Mouse (Mus musculus) left cerebral cortex, adult 8-10 months (tissue): Measurements from ENCODE around the gene Kank3. TPM values are rescaled to one million over a fixed set of nuclear protein-coding genes. Genes with fewer than 3 reads are reported as not detected.

Experiments used
- DNase-seq, 2 experiments: peaks; one replicate each; pipeline ENCODE4 v3.0.0; 2022; ENCODE audit warnings: low spot score in 2 of 2
- total RNA-seq, 4 experiments: library from RNA; stranded (reverse); gene quantifications; 2 replicates each; pipeline ENCODE4 v1.2.4; 2022

Kank3 gene
- 10 to 100 TPM; 27.6 to 33.8 (median 31.5) TPM for total RNA-seq

GRCm38 (mm10) chr17:33810334-33811141, at the start of gene Kank3:
Gene Kank3, plus strand, starts transcription at chr17:33810519.
- peak; percentile 86 to 94 for DNase-seq

GRCm38 (mm10) chr17:33766389-33766788, 43.9 kb upstream of the Kank3 start:
- no peak for DNase-seq

- no peak for DNase-seq
Measured at GRCm38 (mm10) chr17:33771617-33772016, 38.7 kb upstream of the Kank3 start.

DNA sequence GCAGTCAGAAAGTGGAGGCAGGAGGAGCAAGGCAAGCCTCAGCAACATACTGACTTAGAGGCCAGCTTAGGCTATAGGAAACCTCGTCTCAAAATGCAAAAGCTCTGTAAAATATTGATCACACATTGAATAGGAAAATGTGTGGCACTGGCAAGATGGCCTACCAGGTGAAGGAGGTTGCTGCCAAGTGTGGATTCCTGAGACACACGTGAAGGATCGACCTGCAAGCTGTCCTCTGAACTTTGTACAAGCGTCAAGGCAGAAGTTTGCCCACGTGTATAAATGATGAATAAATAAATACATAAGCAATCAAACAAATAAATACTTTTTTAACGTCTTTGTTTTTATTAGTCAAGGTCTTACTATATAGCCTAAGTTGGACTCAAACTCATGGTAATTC, 36.9 kb upstream of the Kank3 start:
- no peak for DNase-seq

DNA sequence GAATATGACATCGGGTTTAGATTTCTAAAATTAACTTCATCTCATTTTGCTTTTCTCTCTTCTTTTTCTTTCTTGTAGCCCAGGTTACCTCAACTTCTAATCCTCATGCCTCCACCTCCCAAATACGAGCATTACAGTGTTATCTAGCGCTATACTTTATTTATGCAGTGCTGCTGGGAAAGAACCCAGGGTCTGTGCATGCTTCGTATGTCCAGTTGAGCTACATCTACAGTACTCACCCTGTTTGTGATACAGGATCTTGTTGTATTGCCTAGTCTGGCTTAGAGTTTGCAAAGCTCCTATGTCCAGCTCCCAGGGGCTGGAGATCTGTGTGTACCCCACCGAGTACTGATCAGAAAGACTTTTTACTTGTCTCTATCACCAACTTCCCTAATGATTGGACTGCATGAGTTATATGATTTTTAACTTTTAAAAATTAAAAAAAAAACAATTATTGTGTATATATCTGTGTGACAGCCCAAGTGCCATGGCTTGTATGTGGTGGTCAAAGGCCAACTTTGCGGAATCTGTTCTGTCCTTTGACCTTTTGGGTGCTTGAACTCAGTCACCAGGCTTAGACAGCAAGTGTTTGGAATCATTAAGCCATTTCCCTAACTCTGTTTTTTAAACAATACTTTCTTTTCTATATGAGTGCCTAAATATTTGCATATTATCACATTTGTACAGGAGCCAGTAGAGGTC, 36.3 kb upstream of the Kank3 start:
- no peak for DNase-seq

DNA sequence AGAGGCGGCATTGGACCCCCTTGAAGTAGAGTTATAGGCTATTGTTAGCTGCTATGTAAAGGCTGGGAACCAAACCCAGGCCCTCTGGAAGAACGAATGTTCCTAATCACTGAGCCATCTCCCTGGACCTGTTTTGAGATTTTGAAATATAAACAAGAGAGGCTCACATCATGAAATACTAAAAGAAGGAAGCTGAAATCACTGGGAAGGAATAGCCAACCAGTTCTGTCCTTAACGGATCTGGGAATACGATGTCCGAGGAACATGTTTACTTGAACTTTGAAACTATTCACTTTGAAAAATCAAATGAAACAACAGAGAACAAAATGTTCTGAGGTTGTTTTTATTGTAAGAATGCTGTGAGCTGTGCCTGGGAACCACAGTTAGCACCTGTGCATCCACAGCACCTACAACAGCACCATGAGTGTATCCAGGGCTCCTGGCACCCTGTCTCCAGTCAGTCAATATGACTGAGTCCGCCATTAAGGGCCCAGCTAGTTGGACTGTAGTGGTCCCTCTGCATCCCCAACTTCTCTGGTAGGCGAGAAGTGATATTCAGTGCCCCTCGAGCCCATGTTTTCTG, 35.7 kb upstream of the Kank3 start:
- DNase-seq = no peak

DNA sequence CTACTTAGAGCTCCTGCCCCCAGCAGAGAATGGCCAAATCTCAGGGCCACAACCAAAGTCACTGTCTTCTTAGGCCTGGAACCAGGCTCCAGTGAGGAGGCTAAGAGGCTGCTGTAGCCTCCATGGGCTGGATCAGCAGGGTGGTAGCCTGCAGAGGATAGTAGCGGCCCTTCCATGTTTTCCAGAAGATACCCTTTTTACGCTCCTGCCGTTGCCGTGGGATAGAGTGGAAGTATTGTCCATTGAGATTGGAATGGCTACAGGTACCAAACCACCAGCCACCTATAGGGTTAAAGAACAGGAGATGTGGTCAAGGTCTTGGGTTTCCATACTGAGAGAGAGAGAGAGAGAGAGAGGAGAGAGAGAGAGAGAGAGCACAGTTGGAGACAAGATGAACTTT, 35.0 kb upstream of the Kank3 start:
- DNase-seq = no peak

GRCm38 (mm10) chr17:33779271-33779966, 30.9 kb upstream of the Kank3 start:
- peak; percentile 70 to 82 for DNase-seq

DNA sequence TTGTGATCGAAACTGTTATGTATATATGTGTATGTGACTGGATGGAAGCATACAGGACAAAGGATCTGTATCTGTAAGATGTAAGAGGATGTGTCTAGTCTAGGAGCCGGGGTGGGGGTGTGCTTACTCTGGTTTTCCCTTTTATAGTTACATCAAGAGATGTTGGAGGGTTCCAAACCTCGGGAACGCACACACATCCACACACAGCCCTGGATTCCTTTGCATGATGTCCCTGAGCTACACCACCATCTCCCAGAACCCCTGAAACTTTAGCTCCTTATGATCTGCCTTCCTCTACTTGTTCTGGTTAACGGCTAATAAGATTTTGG, 30.4 kb upstream of the Kank3 start:
- no peak for DNase-seq

DNA sequence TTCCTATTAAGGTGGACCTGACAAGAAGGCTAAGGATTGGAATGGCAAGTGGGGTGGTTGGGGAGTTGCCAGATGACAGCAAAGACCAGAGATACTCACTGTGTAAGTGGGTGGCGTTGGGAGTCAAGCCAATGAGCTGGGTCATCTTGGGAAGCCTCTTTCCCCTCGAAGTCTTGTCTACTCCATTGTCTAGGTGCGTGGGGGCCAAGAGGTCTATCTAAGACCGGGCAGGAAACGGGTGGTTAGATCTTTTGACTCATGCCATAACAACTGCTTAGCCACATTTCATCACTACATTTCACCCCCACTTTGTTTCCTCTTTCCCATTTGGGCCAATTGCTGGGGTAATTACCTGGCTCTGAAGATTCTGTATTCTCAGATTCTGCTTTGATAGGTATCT, 29.9 kb upstream of the Kank3 start:
- no peak for DNase-seq

DNA sequence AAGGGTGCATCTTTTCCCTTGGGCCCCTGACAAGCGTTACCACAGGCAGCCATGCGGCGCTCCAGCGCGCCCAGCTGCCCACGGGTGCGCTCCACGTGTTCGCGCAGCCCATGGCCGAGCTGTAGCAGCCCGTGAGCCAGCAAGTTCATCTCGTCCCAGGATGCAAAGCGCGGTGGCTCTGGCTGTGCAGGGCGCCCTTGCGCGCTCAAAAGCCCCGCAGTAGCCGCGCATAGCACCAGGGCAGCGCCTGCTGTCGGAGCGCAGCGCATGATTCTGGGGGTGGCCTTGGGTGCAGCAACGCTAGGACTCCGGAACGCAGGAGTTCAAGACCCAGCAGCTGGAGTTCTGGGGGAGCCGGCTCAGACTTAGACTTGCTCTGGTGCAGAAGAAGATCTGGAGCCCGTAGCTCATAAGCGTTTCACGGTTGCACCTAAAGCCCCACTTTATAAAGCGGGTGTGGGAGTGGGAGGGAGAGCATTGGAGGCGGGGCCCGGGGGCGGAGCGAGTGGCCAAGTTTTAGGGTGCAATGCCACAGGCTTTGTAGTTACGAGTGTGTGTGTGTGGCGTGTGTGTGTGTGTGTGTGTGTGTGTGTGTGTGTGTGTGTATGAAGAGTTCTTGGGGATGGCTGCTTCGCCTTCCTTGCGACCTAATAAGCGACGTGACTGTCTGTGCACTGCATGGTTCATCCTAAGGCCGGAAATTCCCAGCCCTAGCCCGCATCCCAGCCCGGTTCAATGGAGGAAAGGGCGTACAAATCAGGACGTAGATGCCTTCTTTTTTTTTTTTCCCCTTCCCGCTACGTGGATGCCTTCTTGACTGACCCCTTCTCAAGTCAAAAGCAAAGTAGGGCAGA, 29.0 kb upstream of the Kank3 start, which contains the start of gene Angptl4:
Angptl4 (minus strand) TSS at position 707 of the 854 bp plus-strand sequence.
- peak in 1 of 2 experiments; percentile 46 for DNase-seq

GRCm38 (mm10) chr17:33782067-33782466, 28.3 kb upstream of the Kank3 start:
- no peak for DNase-seq

DNA sequence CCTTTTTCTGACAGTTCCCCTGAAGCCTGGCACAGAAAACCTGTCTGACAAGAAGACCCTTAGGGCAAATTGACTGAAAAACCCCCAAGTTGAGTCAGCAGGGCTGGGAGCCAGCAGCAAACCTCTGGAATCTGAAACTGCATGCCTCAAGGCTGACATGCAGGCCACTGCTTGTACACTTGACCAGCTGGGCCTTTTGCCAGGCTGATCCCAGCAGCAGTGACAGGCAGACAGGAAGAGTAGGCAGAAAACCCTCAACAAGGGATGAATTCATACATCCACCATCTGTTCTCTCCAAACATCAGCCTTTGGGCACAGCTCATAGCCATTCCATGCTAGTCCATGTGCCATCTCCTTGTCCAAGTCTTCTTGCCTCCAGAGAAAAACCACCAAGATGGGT, 26.9 kb upstream of the Kank3 start:
- DNase-seq = peak in 1 of 2 experiments; percentile 49

GRCm38 (mm10) chr17:33784939-33785338, 25.4 kb upstream of the Kank3 start:
- DNase-seq = no peak

- DNase-seq = peak in 1 of 2 experiments; percentile 22
Measured at GRCm38 (mm10) chr17:33786375-33786774, 23.9 kb upstream of the Kank3 start.

GRCm38 (mm10) chr17:33788732-33789131, 21.6 kb upstream of the Kank3 start:
- no peak for DNase-seq

DNA sequence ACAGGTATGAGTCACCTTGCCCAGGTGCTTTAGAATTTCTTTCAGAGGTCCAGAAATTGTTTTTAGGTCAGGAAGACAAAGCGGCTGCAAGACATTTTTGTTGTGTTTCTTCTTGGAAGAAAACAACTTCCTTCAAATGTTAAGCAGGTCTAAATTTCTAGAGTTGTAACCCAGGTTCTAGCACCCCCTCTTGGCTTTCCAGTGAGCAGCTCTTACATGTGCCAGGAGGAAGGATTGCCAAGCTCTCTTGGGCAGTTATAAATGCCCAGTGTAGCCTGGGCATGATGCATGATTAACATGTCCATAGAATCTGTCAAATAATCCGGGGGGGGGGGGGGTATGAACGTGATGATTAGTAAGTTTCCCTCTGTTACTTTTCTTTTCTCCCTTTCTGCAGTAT, 12.0 kb upstream of the Kank3 start:
- DNase-seq = no peak

- no peak for DNase-seq
Measured at GRCm38 (mm10) chr17:33799277-33799676, 11.0 kb upstream of the Kank3 start.

- DNase-seq = no peak
Measured at GRCm38 (mm10) chr17:33802221-33802620, 8.1 kb upstream of the Kank3 start.

GRCm38 (mm10) chr17:33804205-33804604, 6.1 kb upstream of the Kank3 start:
- DNase-seq = no peak

DNA sequence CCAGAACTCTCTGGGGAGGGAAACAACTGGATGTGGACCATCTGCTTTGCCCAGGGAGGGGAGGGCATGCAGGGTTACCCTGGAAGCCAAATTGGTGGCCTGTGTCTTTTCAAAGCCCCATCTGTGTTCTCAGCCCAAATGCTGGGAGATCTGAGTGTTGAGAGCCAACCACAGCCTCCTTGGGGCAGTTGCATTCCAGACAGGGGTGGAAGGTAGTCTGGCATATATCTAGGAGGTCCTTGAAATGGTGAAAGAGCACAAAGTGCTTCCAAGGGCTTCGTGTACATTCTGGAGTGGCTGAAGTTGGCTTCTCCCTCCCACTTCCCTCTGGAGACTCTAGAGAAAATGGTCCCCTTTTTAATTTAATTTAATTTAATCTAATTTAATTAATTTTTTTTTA, 5.6 kb upstream of the Kank3 start:
- DNase-seq = no peak
